Mouse (Mus musculus) heart, embryonic 14.5 days (tissue): Measurements from ENCODE around the gene Sgsm3. TPM values are rescaled to one million over a fixed set of nuclear protein-coding genes. Genes with fewer than 3 reads are reported as not detected.

Experiments used
- ATAC-seq: fragments of 200-750 bp; cut with Nextera tagmentation; 2 replicates; pipeline ENCODE4 v1.8.0; 2017; ENCODE audit warnings: low read depth, moderate TSS enrichment; ENCODE audit not compliant: insufficient number of reproducible peaks, insufficient read depth, low FRiP score
- H3K27ac ChIP-seq, 2 experiments: fragments of 200-500 bp in 1 of 2; fragments of 300-500 bp in 1 of 2; sonication (generic) in 1 of 2; replicated peaks in 1 of 2; 2 replicates each; pipeline ENCODE4 v1.5.1; 2012 to 2014; ENCODE audit warnings: low read depth in 2 of 2, low read length in 2 of 2, control low read depth in 1 of 2, mild to moderate bottlenecking in 1 of 2, mixed read lengths in 1 of 2; ENCODE audit not compliant: control insufficient read depth in 1 of 2, insufficient read depth in 1 of 2
- H3K27me3 ChIP-seq: fragments of 300-500 bp; sonication (generic); 2 replicates; pipeline ENCODE4 v1.6.1; 2014; ENCODE audit warnings: mild to moderate bottlenecking, low read length, control low read depth; ENCODE audit not compliant: control insufficient read depth, insufficient read depth
- H3K36me3 ChIP-seq: fragments of 300-500 bp; sonication (generic); 2 replicates; pipeline ENCODE4 v1.6.1; 2014; ENCODE audit warnings: mild to moderate bottlenecking, control low read depth, low read length, mixed read lengths; ENCODE audit not compliant: control insufficient read depth, insufficient read depth
- H3K4me1 ChIP-seq, 2 experiments: fragments of 200-500 bp in 1 of 2; fragments of 300-500 bp in 1 of 2; sonication (generic) in 1 of 2; 2 replicates each; pipeline ENCODE4 v1.6.1; 2012 to 2014; ENCODE audit warnings: low read length in 2 of 2, control low read depth in 1 of 2, mixed read lengths in 1 of 2; ENCODE audit not compliant: control insufficient read depth in 2 of 2, insufficient read depth in 2 of 2
- H3K4me2 ChIP-seq: fragments of 300-500 bp; sonication (generic); 2 replicates; pipeline ENCODE4 v1.6.1; 2014; ENCODE audit warnings: mild to moderate bottlenecking, low read length
- H3K4me3 ChIP-seq, 2 experiments: fragments of 200-500 bp in 1 of 2; fragments of 300-500 bp in 1 of 2; sonication (generic) in 1 of 2; 2 replicates each; pipeline ENCODE4 v1.5.1; 2012 to 2014; ENCODE audit warnings: low read length in 2 of 2, mild to moderate bottlenecking in 2 of 2, control low read depth in 1 of 2, low read depth in 1 of 2, moderate library complexity in 1 of 2; ENCODE audit not compliant: control insufficient read depth in 1 of 2, insufficient read depth in 1 of 2
- H3K9ac ChIP-seq: fragments of 300-500 bp; sonication (generic); 2 replicates; pipeline ENCODE4 v1.6.1; 2014; ENCODE audit warnings: mild to moderate bottlenecking, low read length
- H3K9me3 ChIP-seq: fragments of 300-500 bp; sonication (generic); 2 replicates; pipeline ENCODE4 v1.6.1; 2016; ENCODE audit warnings: low read length, control low read depth; ENCODE audit not compliant: control insufficient read depth
- WGBS: fragments of 180-500 bp; shearing (Covaris S2); extraction: QIAGEN DNeasy Blood & Tissue Kit; methylation state at CpG from one replicate; pipeline ENCODE4 v1.1.7; 2014; 5-methylcytosine and 5-hydroxymethylcytosine counted together
- polyA plus RNA-seq: library from polyadenylated mRNA; unstranded; fragments of >200 nt; fragmentation: Nextera tagmentation; extraction: Ambion mirVana; gene quantifications from 2 replicates; pipeline ENCODE4 v1.2.1, GENCODE M21; 2014

Gene Sgsm3
- polyA plus RNA-seq, 1 experiment from 2014 or later: 13.8 TPM

- H3K4me2 ChIP-seq: no peak overlapping the region
- no peaks in the 10 kb centered on the region for H3K9me3 ChIP-seq
- 77% methylated on average over 5 of the region's 5 CpGs for WGBS
- peaks cover 93% of the 10 kb centered on the region for H3K36me3 ChIP-seq
- H3K4me3 ChIP-seq: no peak overlapping the region
- no peaks in the 10 kb centered on the region for H3K4me1 ChIP-seq
- H3K27ac ChIP-seq: no peak overlapping the region
- no peak overlapping the region for H3K9ac ChIP-seq
- no peak for ATAC-seq
- no peaks in the 10 kb centered on the region for H3K27me3 ChIP-seq
Observed at GRCm38 (mm10) chr15:81015068-81015744, 37.6 kb downstream of the Sgsm3 start.

- no peak overlapping the region for H3K4me3 ChIP-seq
- H3K27ac ChIP-seq: no peak overlapping the region
- 89% methylated on average over 10 of the region's 10 CpGs for WGBS
- no peak overlapping the region for H3K4me2 ChIP-seq
- H3K27me3 ChIP-seq: no peaks in the 10 kb centered on the region
- H3K4me1 ChIP-seq: no peaks in the 10 kb centered on the region
- no peak for ATAC-seq
- no peaks in the 10 kb centered on the region for H3K9me3 ChIP-seq
- peaks cover 90% of the 10 kb centered on the region for H3K36me3 ChIP-seq
- H3K9ac ChIP-seq: no peak overlapping the region
Observed at GRCm38 (mm10) chr15:81016488-81016887, 38.9 kb downstream of the Sgsm3 start.

GRCm38 (mm10) chr15:81017308-81017707 lies 39.7 kb downstream of the Sgsm3 start:
- Histone ChIP-seq H3K9me3 (no peaks in the 10 kb centered on the region), H3K9ac (no peak overlapping the region), H3K36me3 (peaks cover 86% of the 10 kb centered on the region), H3K4me1 (no peaks in the 10 kb centered on the region; a peak in 1 of 4 replicates), H3K27ac (no peak overlapping the region), H3K4me3 (no peak overlapping the region), H3K27me3 (no peaks in the 10 kb centered on the region), H3K4me2 (no peak overlapping the region)
- no peak for ATAC-seq
- WGBS: 85% methylated on average over 7 of the region's 7 CpGs

- Histone ChIP-seq H3K4me1 (no peaks in the 10 kb centered on the region; a peak in 1 of 4 replicates), H3K4me2 (no peak overlapping the region), H3K36me3 (peaks cover 52% of the 10 kb centered on the region), H3K27me3 (no peaks in the 10 kb centered on the region), H3K9me3 (no peaks in the 10 kb centered on the region), H3K27ac (no peak overlapping the region), H3K4me3 (no peak overlapping the region), H3K9ac (no peak overlapping the region)
- ATAC-seq: 0 out of 2 replicates have a peak, but pooled peaks have one; percentile 17
- 62% methylated on average over 6 of the region's 6 CpGs for WGBS
Observed at GRCm38 (mm10) chr15:81021377-81021776, 43.8 kb downstream of the Sgsm3 start.

DNA sequence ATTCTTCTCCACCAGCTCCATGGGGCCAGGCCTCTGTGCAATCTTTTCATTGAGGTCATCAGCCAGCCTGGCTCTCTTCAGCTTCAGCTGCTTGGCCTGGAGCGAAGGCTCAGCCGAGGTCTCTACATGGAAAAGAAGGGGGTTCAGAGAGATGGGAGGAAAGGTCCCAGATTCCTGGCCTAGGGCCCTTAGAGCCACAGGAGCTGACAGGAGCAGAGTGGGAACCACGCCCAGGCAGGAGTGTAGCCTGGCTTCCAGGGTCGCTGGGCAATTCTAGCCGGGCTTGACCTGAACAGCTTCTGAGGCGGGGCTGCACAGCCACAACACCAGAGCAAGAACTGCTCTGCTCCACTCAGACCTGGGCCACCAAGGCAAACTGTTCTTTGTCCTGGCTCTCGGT lies 44.9 kb downstream of the Sgsm3 start:
- Histone ChIP-seq H3K36me3 (peaks cover 41% of the 10 kb centered on the region), H3K4me2 (no peak overlapping the region), H3K4me3 (no peak overlapping the region), H3K4me1 (peaks cover 5 to 6% of the 10 kb centered on the region in 2 experiments), H3K9me3 (no peaks in the 10 kb centered on the region), H3K27ac (no peak overlapping the region), H3K9ac (no peak overlapping the region), H3K27me3 (no peaks in the 10 kb centered on the region)
- WGBS: 88% methylated on average over 7 of the region's 7 CpGs
- no peak for ATAC-seq

- Histone ChIP-seq H3K9ac (no peak overlapping the region), H3K4me1 (peaks cover 9 to 13% of the 10 kb centered on the region in 2 experiments), H3K27ac (no peak overlapping the region), H3K9me3 (no peaks in the 10 kb centered on the region), H3K27me3 (no peaks in the 10 kb centered on the region), H3K36me3 (peaks cover 27% of the 10 kb centered on the region), H3K4me2 (no peak overlapping the region), H3K4me3 (no peak overlapping the region)
- no peak for ATAC-seq
- 89% methylated on average over 9 of the region's 9 CpGs for WGBS
Observed at GRCm38 (mm10) chr15:81023842-81024241, 46.3 kb downstream of the Sgsm3 start.

- H3K27ac ChIP-seq: peak overlapping the region in 1 of 2 experiments; percentile 44; a peak in 1 of 4 replicates
- no peak overlapping the region; the same call in 1 of the 2 replicates for H3K4me2 ChIP-seq
- WGBS: 54% methylated on average over 5 of the region's 5 CpGs
- no peak overlapping the region for H3K4me3 ChIP-seq
- no peak for ATAC-seq
- peak overlapping the region; percentile 38 for H3K9ac ChIP-seq
- peaks cover 6% of the 10 kb centered on the region; the same call in 1 of the 2 replicates for H3K36me3 ChIP-seq
- no peaks in the 10 kb centered on the region for H3K27me3 ChIP-seq
- no peaks in the 10 kb centered on the region for H3K9me3 ChIP-seq
- H3K4me1 ChIP-seq: peaks cover 9 to 13% of the 10 kb centered on the region in 2 experiments
Observed at GRCm38 (mm10) chr15:81026901-81027300, 49.3 kb downstream of the Sgsm3 start.
